In genomic region chr14:76421162-76421561, GRCm38 (mm10) we compare ENCODE assay signal across 10 mouse cellular contexts. TPM values are rescaled to one million over a fixed set of nuclear protein-coding genes. Genes with fewer than 3 reads are reported as not detected.
DNase-seq lines count a peak whose midpoint lies in the region; ATAC-seq and TF ChIP-seq lines count a peak whose summit lies in the region.
"Had no signal": no experiment of that assay in that cellular context is flagged by ENCODE, and none has a peak within 500 bp of the region (broad histone marks: within the 10 kb centered on the region; RNA-seq: fewer than 3 reads in every experiment).

No protein-coding gene starts in this region.

- no peak overlapping the region for H3K4me3 ChIP-seq in kidney, embryonic 16.5 days (ENCODE audit: low read length)
- H3K4me3 ChIP-seq in kidney, adult 2 months (ENCODE audit: insufficient read depth, low read depth, low read length): no peak overlapping the region
- H3K4me3 ChIP-seq in forebrain, embryonic 10.5 days: peak overlapping the region; percentile 34; the same call in 1 of the 2 replicates
- peak overlapping the region; percentile 25; the same call in 1 of the 2 replicates for H3K4me3 ChIP-seq in hindbrain, postnatal 0 days (ENCODE audit: low read length)
- H3K4me3 ChIP-seq in myocyte: no peak overlapping the region

- no peak for TF ChIP-seq POLR2A in kidney, adult 2 months (IDR thresholded peaks at IDR 0.05; ENCODE audit: low read depth, low read length)
- no peak for TF ChIP-seq POLR2A in myocyte (IDR thresholded peaks at IDR 0.05; ENCODE audit: insufficient read length, low read depth)

- peaks cover 48% of the 10 kb centered on the region for H3K4me1 ChIP-seq in kidney, embryonic 16.5 days (ENCODE audit: insufficient read depth, low read length)
- H3K4me1 ChIP-seq in kidney, adult 2 months (ENCODE audit: control insufficient read depth, insufficient read depth, low read length): no peaks in the 10 kb centered on the region
- H3K4me1 ChIP-seq in forebrain, embryonic 10.5 days: peaks cover 64% of the 10 kb centered on the region
- H3K4me1 ChIP-seq in hindbrain, postnatal 0 days (ENCODE audit: insufficient read depth, low read length): peaks cover 50% of the 10 kb centered on the region

- no peak overlapping the region for H3K27ac ChIP-seq in kidney, embryonic 16.5 days (ENCODE audit: low read length)
- no peak overlapping the region for H3K27ac ChIP-seq in kidney, adult 2 months (ENCODE audit: insufficient read depth, low read depth, low read length)
- H3K27ac ChIP-seq in forebrain, embryonic 10.5 days: no peak overlapping the region
- H3K27ac ChIP-seq in hindbrain, postnatal 0 days: no peak overlapping the region

- peaks cover 59% of the 10 kb centered on the region for H3K79me2 ChIP-seq in myocyte (ENCODE audit: control insufficient read depth, insufficient read depth)

- H3K9ac ChIP-seq in kidney, embryonic 16.5 days (replicated peaks; ENCODE audit: low read length): no peak overlapping the region
- no peak overlapping the region for H3K9ac ChIP-seq in hindbrain, postnatal 0 days (replicated peaks; ENCODE audit: low read length)

- H3K27me3 ChIP-seq in kidney, embryonic 16.5 days (ENCODE audit: insufficient read depth, low read length): no peaks in the 10 kb centered on the region
- H3K27me3 ChIP-seq in kidney, adult 2 months (replicated peaks; ENCODE audit: control insufficient read depth, insufficient read depth, low read length): no peaks in the 10 kb centered on the region
- no peaks in the 10 kb centered on the region for H3K27me3 ChIP-seq in forebrain, embryonic 10.5 days (ENCODE audit: poor library complexity, severe bottlenecking)
- H3K27me3 ChIP-seq in hindbrain, postnatal 0 days (ENCODE audit: insufficient read depth, low read length): no peaks in the 10 kb centered on the region
- no peaks in the 10 kb centered on the region for H3K27me3 ChIP-seq in myocyte (ENCODE audit: control insufficient read depth, insufficient read depth, insufficient read length)

- peaks cover 8% of the 10 kb centered on the region for H3K9me3 ChIP-seq in kidney, embryonic 16.5 days (ENCODE audit: low read length)
- peaks cover 5% of the 10 kb centered on the region; the same call in 1 of the 2 replicates for H3K9me3 ChIP-seq in forebrain, embryonic 10.5 days
- no peaks in the 10 kb centered on the region for H3K9me3 ChIP-seq in hindbrain, postnatal 0 days (ENCODE audit: low read length)

- H3ac ChIP-seq in myocyte (ENCODE audit: control insufficient read depth, insufficient read length): no peak overlapping the region

- H3K36me3 ChIP-seq in kidney, embryonic 16.5 days (ENCODE audit: insufficient read depth, low read length): peaks cover 40% of the 10 kb centered on the region
- H3K36me3 ChIP-seq in kidney, adult 2 months (ENCODE audit: control insufficient read depth, insufficient read depth, low read length): no peaks in the 10 kb centered on the region
- H3K36me3 ChIP-seq in forebrain, embryonic 10.5 days (replicated peaks): peaks cover 94% of the 10 kb centered on the region
- H3K36me3 ChIP-seq in hindbrain, postnatal 0 days (ENCODE audit: insufficient read depth, low read length): peaks cover 24% of the 10 kb centered on the region
- peaks cover 6% of the 10 kb centered on the region for H3K36me3 ChIP-seq in myocyte (ENCODE audit: control insufficient read depth, insufficient read depth)

- no peak for DNase-seq in kidney, adult 2 months
- no peak for DNase-seq in forebrain, embryonic 10.5 days (ENCODE audit: extremely low spot score, low spot score)
- DNase-seq in hindbrain, postnatal 0 days (ENCODE audit: low spot score): no peak
- DNase-seq in thymus, postnatal 4 days: no peak
- DNase-seq: B cell, adult 2 months; cerebellum, adult 8-10 months had no signal

- no peak for TF ChIP-seq CTCF in kidney, adult 2 months (conservative IDR thresholded peaks at IDR 0.05; ENCODE audit: insufficient read depth, insufficient read length, low read depth, low read length)
- no peak for TF ChIP-seq CTCF in hindbrain, postnatal 0 days (IDR thresholded peaks at IDR 0.05; ENCODE audit: low read depth)

- ATAC-seq in kidney, embryonic 16.5 days (ENCODE audit: low FRiP score, low TSS enrichment): no peak
- no peak for ATAC-seq in hindbrain, postnatal 0 days
- no peak for ATAC-seq in CD4-positive, CD25-positive, alpha-beta regulatory T cell, adult 4 months
- ATAC-seq in granulocyte monocyte progenitor cell, adult 5-6 weeks (replicated peaks; ENCODE audit: poor library complexity, severe bottlenecking): no peak

- 84% methylated on average over 4 of the region's 4 CpGs for WGBS in kidney, embryonic 16.5 days
- WGBS in kidney, adult 2 months: 79% methylated on average over 4 of the region's 4 CpGs
- 94% methylated on average over 4 of the region's 4 CpGs for WGBS in forebrain, embryonic 10.5 days
- WGBS in hindbrain, postnatal 0 days: 67% methylated on average over 4 of the region's 4 CpGs

- 0 out of 2 replicates have a peak overlapping the region, but pooled peaks have one; percentile 31 for H3K4me2 ChIP-seq in kidney, embryonic 16.5 days (replicated peaks; ENCODE audit: low read depth, low read length)
- H3K4me2 ChIP-seq in hindbrain, postnatal 0 days (ENCODE audit: low read depth, low read length): peak overlapping the region; percentile 58
- H3K4me2 ChIP-seq in myocyte (ENCODE audit: low read depth): peak overlapping the region; percentile 28

TF ChIP-seq in myocyte, 11 proteins besides CTCF, POLR2A, EP300 and RAD21:
- TF ChIP-seq SRF (IDR thresholded peaks at IDR 0.05; ENCODE audit: control insufficient read depth, insufficient read length, low read depth): no peak
- no peak for TF ChIP-seq POLR2AphosphoS2 (IDR thresholded peaks at IDR 0.05; ENCODE audit: insufficient read length, low read depth)
- no peak for TF ChIP-seq REST (IDR thresholded peaks at IDR 0.05; ENCODE audit: insufficient read depth, insufficient read length)

RNA-seq across cellular contexts. Expression of gene Tsc22d1, which starts 6.4 kb away (rescaled TPM):
- 1,044 and 1,092 TPM in 2 replicates for polyA plus RNA-seq in kidney, embryonic 16.5 days (2015; fragmentation: Nextera tagmentation; extraction: Ambion mirVana)
- 137 and 153 TPM in 2 replicates for polyA plus RNA-seq in kidney, adult 2 months (2012; rRNA removed)
- 256 and 273 TPM in 2 replicates for polyA plus RNA-seq in forebrain, embryonic 10.5 days (2016; fragmentation: Nextera tagmentation; extraction: Ambion mirVana)
- 525 and 569 TPM in 2 replicates for total RNA-seq in hindbrain, postnatal 0 days (2014; rRNA removed)
- polyA plus RNA-seq in hindbrain, postnatal 0 days (2015; fragmentation: Nextera tagmentation; extraction: Ambion mirVana): 544 and 588 TPM in 2 replicates
- 281 TPM for polyA plus RNA-seq in myocyte (2012; fragmentation: generic; extraction: Trizol)
- polyA plus RNA-seq in CD4-positive, CD25-positive, alpha-beta regulatory T cell, adult 4 months (2017; shearing (Covaris generic)): 1 to 10 TPM; 9.0 to 9.2 TPM
- total RNA-seq in granulocyte monocyte progenitor cell, adult 5-6 weeks (2014; fragmentation: Nextera tagmentation): 53.3 and 59.4 TPM in 2 replicates
- 30.6 and 41.9 TPM in 2 replicates for total RNA-seq in granulocyte monocyte progenitor cell, adult 5-6 weeks (2017)

Comparison
In these comparisons a context has a peak if more than half of its experiments do, and no peak if none do; other contexts are left out.
1. H3K4me3 ChIP-seq: peak in forebrain, embryonic 10.5 days (single experiment) and hindbrain, postnatal 0 days (single experiment); none in kidney, embryonic 16.5 days (single experiment), kidney, adult 2 months (single experiment) and myocyte (single experiment).
2. RNA of gene Tsc22d1, which starts 6.4 kb away (polyA plus RNA-seq): 1,044 to 1,092 TPM in kidney, embryonic 16.5 days, 544 to 588 TPM in hindbrain, postnatal 0 days, 281 TPM in myocyte (single experiment), 256 to 273 TPM in forebrain, embryonic 10.5 days and 137 to 153 TPM in kidney, adult 2 months; 9.0 to 9.2 TPM in CD4-positive, CD25-positive, alpha-beta regulatory T cell, adult 4 months; every median in the first group is over 10 times any median in the second.
3. Peak in every context shown above with its lines, with median percentiles within 50 percentile points of each other: H3K4me2 ChIP-seq.